Mouse (Mus musculus) heart, adult 8-10 months (tissue): ENCODE measurements around the gene Clybl. TPM values are rescaled to one million over a fixed set of nuclear protein-coding genes. Genes with fewer than 3 reads are reported as not detected.

ENCODE experiments used
- DNase-seq: peaks from one replicate; pipeline ENCODE4 v3.0.0; 2022; ENCODE audit warnings: low spot score
- total RNA-seq, 4 experiments: library from RNA; stranded (reverse); gene quantifications; 2 replicates each; pipeline ENCODE4 v1.2.4; 2022

Clybl gene
- total RNA-seq, 4 experiments from 2014 or later = 129 to 140 (median 133) TPM

DNA sequence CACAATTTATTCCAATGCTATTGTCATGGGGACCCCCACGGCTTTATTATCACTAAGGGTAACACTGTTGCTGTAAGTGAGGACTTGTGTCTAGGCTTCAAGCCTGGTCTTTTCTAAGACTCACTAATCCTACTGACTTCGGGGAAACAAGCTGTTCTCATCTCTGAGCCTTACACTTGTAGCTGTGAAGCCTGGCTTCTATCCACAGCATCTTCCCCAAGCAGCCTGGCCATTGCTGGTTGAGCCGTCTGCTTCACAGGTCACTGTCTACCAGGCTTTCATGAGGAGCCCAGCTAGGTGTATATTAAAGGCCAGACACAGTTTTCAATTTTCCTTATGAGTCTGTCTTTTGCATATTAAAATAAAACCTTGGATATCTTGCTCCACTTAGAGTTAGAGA is 177.1 kb downstream of the Clybl start:
- DNase-seq = no peak

DNA sequence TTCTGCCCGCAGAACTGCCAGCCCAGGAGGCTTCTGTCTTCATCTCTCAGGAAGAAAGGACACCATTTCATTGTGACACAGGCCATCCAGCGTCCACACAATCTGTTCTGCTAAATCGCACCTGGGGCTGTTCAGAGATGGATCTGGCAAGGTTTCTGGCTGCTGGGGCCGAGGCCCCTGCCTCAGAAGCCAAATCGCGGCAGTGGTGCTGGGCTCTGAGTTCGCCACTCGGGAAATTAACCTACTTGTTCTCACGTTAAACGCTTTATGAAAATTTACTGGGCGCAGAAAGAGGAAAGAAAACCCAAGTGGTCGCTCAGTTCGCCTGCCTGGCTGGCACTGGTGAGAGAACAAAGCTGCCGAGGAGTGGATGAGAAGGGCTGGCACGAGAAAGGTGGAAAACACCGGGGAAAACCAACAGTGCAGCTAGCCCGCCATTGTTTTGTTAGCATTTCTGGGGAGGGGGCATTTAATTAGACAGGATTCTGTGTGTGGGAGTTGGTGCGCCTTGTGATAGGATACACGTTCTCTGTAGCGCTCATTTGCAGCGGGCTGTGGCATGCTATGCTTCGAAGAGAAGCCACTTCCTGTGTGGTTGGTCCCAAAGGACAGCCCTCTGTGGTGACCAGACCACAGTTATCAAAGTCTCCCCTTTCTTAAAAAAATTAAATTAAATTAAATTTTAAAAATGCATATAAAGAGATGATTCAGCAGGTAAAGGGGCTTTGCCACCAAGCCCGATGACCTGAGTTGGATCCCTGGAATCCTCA is 177.8 kb downstream of the Clybl start:
- no peak for DNase-seq

DNA sequence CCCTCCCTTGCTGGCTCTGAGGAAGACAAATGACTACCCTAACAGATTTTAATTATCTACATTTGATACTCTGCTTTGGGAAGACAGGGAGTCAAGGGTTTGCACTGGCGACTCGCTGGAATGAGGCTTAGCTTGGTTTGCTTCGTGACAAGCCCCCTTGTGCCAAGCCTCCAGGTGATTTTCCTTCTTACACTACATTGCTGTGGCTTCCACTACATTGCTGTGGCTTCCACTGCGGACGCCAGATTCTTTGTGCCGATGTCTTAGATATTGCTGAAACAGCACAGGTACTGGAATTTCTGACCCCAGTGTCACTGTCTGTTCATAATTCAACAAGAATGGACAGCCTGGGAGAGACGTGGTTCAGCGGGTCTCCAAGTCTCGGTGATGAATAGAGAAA is 180.3 kb downstream of the Clybl start:
- DNase-seq = no peak

DNA sequence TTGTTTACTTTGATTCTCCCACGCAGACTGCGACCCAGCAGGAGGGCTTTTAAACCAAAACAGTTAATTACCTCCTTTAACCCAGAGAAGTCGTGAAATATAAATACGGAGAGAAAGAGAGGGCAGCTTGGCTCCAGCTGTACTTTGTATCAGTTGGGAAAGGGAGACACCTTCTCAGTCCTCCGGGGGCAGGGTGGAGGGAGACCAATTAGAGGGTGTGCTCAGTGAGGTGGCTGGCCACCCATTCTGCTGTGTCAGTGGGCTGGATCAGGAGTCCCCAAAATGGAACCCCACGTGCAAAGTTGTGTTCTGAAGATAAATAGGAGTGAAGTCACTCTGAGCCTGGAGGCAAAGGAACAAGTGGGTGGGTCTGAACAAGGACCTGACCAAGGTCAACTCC is 181.7 kb downstream of the Clybl start:
- no peak for DNase-seq

DNA sequence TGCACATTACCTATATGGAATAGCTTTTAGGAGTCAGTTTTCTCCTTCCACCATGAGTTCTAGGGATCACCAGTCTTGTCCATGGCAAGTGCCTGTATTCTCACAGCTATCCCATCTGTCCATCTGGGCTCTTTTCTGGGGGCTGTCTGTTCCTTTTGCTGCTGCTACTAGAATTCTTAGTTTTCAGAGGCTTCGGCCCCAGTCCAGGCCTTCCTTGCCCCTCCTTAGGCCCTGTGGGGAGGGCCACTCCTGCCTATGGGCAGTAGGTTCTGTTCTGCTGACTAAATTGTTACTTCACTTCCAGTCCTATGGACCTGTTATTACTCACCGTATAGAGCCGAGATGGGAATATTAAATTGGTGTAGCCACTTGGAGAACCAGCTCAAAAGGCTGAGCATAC is 182.5 kb downstream of the Clybl start:
- no peak for DNase-seq

DNA sequence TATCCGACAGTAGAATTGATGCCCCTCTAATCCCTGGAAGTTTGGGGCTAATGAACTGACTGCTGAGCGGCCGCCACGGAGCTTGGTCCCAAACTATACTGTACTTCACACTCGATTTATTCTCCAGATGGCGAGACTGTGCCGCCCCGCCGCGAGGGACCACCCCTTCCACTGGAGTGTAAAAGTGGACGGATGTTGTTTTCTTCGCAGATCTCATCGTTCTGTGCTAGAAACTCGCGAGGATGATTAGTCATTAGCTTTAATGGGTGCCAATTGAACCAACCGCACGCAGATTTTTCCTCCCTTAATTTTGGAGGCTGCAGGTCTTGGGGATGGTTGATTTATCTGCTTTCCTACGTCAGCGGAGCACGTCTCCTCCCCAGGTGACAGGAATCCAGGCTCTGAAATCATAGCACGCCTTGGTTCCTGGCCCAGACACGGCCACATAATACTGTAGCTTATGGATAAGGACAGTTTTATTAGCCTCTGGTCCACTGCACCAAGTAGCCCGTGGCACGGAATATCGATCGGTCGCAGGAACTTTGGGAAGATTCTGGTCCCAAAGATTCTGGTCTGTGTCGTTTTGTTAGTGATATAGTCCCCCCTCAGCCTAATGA is 185.9 kb downstream of the Clybl start:
- DNase-seq = no peak

DNA sequence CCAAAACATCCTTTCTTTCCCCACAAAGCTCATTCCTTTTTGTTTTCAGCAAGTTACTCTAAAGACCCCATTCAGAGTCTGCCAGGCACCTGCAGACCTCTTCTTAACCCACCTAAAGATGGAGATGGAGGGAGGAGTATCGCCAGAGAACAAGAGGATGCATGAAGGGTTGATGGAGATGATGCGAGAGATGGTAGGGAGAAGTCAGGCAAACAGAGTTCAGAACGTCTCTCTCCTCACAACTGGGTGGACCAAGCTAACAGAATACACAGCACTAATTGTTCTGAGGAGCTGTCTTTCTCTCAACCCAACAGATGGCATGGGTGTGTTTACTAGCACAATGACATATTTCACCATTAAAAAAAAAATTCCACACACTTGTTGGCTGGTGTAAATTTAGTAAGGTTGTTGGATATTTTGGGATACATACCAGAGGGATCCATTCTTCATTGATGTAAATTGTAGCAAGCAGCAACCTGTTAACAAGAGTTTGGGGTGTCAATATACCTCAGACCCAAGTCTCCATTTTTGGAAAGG is 186.4 kb downstream of the Clybl start:
- DNase-seq = no peak

DNA sequence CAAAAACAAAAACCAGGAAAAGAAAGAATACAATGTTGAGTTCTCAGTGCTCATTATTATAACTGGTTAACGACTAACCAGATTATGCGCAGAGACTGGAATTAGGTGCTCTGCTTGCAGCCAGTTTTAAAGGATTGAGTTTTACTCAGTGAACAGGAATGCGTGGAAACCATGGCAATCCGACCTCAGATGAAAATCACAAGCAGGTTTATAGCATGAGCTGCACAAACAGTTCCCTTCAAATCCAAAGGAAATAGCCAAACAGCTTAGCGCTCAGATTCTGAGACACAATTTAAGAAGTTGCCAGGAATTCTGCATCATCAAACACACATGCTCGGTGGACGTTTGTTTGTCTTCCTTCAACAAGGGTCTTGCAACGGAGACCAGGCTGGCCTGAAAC is 187.0 kb downstream of the Clybl start:
- DNase-seq = no peak

DNA sequence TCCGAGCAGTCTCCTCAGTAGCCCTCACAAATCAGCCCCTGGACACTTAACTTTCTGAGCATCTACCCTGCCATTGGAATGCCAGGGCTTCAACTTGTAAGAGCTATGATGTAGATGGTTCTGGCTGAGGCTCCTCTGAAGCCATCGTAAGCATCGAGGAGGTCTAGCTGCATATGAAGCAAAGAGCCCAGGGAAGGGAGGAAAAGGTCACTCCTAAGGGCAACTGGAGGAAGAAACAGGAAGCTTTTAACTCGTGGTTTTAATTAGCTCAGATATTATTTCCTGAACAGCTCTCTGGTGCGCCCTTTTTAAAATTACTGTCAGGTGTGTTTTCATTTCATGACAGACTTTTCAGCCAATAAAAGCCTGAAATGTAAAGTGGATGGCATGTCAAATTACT is 190.5 kb downstream of the Clybl start:
- DNase-seq = no peak

DNA sequence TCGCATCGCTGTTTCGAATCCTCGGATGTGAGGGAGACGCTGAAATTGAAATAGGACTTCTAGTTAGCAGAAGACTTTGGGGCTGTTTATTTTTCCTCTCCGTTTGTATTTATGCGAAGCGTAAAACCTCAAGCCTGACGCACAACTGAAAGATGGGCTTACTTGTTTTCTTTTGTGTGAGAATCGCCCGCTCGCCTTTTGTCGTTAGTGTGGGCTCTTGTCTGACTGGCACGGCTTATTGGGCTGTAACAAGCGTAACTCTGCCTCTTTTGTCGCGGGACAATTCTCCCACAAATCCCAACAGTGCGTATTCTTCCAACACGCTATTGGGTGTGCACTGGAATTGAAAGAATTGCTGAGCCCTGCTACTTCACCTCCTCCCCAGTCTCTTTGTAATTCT is 192.0 kb downstream of the Clybl start:
- no peak for DNase-seq

DNA sequence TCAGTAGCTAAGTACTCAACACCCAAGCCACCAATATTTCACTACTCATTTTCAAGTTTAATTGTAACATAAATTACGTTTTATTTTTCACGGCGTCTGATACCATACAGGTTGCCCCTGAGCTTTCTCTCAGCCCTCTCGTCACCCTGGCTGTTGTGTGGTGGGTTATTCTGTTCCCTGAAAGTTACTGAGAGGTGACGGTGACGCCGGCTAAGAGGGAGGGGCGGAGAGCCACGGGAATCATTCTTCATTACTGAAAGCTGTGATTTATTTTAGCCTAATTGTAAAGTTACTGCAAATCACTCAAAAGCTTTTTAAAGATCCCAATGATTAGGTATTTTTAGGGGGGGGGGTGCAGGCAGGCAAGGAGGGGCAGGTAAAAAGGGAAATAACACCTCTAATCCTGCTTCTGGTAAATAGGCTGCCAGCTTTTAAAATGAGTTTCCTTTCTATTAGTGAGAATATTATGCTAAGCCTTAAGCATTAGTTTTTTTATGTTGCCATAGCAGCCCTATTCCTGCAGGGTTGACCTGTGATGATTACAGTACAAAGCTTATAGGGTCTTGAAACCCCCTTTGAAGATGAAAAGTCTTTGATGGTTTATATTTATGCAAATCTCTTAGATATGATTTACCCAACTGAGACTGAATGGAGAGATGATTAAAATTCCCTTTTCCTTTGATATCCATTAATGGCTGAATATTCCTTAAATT is 192.9 kb downstream of the Clybl start:
- no peak for DNase-seq

DNA sequence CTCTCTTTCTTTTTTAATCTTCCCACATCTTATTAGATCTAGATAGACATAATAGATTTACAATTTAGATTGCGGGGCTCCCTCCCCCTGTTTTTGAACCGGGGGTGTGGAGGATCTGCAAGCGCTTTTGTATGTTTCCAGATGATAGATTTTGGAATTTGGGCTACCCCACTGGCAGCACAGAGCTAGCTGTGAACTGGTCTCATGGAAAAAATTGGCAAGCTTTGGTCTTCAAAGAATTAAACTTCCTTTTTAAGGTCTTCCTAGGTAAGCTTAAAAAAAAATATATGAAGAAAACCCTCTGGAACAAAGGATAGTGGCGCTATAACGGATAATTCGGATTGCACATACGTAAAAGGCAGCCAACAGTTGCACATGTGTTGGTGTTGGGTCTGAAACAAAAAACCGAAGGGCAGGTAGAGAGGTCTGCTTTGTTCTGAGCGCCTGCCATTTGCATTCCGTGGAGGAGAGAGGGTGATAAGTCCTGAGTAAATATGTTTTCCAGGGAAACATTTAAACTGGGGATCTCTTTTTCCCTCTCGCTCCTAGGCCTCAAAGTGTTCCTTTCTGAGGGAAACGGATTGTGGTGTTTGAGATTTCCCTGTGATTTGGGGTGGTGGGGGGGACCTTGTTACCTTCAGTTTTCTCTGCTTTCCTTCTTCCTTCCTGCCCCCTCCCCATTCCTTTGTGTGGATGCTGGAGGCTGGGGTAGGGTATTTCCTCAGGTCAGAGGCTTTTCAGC is 193.7 kb downstream of the Clybl start:
- DNase-seq = no peak

DNA sequence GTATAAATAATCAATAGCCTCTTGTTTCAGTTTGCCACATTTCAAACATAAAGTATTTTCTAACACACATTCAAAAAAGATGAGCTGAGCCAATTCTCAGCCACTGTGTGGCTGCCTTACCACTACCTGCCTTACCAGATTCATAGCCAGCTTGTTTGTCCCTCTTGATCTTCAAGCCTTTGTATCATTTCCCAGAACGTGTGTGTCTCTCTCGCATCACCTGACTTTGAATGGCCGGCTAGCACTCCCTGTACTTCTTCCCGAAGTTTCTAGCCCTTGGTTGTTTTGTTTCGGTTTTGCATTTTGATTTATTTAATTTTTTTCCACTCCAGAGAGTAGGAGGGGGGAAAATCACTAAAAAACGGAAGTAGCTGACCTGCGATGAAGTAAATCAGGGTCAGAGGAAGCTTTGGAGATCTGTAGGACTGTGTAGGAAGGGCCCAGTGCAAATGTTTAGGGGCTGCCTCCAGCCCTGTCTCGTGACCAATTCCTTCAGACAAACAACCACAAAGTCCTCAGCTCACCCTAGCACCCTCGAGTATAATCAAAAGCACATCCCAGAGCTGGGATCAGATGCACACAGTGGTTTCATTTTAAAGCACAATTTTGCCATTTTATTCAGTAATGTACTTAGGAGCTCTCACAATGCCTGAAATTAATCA is 195.1 kb downstream of the Clybl start:
- no peak for DNase-seq

DNA sequence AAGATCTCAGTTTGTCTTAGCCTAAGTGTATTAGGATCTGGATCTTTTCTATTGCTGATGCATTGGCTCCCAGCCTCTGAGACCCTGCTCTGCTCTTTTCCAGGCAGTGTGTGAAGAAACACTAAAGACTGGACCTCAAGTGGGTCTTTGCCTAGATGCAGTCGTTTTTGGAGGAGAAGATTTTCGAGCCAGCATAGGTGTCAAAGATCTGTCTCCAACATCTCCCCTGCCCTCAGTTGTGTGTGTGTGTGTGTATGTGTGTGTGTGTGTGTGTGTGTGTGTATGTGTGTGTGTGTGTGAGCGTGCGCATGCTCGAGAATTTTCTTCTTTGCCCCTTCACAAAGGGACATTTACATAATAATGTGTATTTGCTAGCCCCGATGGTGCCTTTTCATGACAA is 196.2 kb downstream of the Clybl start:
- no peak for DNase-seq

DNA sequence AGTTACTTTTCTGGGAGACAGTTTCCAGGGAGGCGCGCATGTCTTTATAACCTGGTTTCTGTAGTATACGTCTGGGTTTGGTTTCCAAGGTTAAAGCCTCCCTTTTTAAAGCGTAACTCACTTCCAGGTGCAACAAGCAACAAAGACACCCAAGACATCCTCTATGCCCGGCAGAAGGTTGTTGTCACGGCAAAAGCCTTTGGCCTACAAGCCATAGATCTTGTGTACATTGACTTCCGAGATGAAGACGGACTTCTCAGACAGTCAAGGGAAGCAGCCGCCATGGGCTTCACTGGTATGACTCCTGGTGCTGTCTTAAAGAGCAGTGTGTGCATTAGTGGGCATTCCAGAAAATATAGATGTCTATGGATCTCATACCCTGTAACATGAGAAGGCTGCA is 197.6 kb downstream of the Clybl start:
- no peak for DNase-seq

DNA sequence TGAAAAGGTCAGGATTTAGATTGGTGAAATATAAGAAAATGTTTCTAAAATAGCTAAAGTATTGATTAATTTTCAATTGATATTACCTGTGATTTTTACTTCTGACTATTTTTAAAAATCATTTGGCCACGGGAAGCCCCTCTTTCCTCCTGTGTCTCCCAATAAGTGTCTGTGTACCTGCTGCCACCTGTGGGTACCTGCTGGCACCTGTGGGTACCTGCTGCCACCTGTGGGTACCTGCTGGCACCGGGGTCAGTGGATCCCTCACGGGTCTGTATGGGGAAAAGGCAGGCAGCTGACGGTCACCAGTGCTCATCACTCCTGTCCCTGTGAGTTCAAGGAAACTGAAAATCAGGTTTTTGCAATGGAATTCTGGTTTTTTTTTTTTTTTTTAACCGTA is 198.5 kb downstream of the Clybl start:
- DNase-seq = no peak

DNA sequence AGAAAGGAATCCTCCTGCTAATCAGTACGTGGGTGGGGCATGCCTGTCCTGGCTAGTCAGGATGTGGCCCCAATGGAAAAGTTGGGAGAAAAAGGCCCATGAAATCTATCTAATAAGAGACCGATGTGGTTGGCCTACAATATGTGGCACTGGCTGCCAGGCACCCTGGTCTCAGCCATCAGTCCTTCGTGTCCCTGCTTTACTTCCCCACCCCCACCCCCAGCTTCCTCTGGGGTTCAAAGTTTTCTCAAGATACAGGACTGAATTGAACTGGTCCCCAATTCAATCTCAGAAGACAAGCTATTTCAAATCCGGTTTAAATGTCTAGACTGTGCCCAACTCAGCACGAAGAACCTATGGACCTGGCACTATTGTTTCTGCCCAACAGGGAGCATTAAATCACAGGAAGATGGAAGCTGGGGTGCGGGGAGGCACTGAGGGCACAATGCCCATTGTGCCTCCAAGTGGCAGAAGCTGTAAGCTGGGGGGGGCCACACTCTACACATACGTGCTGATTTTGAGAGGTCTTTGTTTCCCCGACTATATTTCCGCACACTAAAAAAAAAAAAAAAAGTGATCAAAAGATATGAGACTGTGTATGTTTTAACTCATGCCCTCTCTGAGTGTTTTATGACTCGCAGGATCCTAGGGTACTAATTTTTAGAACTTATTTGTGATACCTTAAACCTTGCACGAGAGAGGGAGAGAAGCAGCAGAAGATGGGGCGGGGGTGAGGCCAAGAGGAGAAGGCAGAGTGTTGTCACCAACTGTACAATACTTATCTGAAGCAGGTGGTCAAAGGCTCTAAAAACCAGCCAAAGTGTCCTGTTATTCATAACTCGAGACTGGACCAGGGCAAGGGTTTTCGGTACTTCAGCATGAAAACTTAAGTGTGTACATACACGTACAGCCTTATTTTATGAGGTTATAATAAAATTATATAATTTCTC is 199.7 kb downstream of the Clybl start:
- DNase-seq = no peak

DNA sequence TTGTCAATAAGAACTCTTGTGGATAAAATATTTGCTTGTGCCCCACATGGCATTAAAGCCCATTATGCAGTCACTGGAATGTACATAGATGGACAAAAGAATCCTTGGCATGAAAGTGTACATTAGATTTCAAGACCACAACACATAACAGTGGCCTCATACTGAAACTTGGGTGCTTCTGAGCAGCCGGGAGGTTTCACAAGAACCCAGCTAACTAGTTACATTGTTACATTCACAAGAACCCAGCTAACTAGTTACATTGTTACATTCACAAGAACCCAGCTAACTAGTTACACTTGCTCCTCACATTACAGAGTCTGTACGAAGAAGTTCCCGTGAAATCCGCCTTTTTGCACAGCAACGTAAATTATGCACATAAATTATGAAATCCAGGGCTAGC is 200.8 kb downstream of the Clybl start:
- no peak for DNase-seq

DNA sequence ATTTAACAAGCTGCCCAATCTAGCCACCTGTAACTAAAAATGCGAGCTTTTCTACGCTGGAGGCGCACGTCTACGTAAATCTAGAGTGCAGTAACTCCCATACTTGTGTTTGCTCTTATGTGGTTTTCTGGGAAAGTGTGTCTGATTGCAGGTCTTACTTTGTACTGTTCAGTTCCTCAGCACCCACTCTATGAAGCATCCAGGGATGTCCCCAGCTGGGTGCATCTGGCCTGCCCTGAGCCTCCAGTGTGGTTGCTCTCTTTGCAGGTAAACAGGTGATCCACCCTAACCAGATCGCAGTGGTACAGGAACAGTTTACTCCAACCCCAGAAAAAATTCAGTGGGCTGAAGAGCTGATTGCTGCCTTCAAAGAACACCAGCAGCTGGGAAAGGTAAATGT is 202.4 kb downstream of the Clybl start:
- DNase-seq = no peak
